Mouse (Mus musculus): Measurements from ENCODE around the gene Lgmn.

GRCm38 (mm10) chr12:102367075-102367474 is 72.5 kb downstream of the Lgmn start:
- TF ChIP-seq CTCF (IDR thresholded peaks at IDR 0.05; ENCODE audit: extremely low read depth, insufficient read length, insufficient replicate concordance, low read depth, low read length) (no peak), POLR2A (IDR thresholded peaks at IDR 0.05; ENCODE audit: low read depth, low read length) (no peak)
